Mouse (Mus musculus): ENCODE results near the gene Usf1.

The Usf1 gene

GRCm38 (mm10) chr1:171418660-171419059, 7.5 kb downstream of the Usf1 start, which contains the start of gene Tstd1:
Gene Tstd1 (plus strand): TSS chr1:171418872.
- no peak for DNase-seq (ENCODE audit: low spot score in 2 of 2)

- DNase-seq (ENCODE audit: low spot score in 2 of 2) = no peak
Observed at GRCm38 (mm10) chr1:171419291-171419882, 8.3 kb downstream of the Usf1 start.

GRCm38 (mm10) chr1:171419905-171420304, 8.8 kb downstream of the Usf1 start:
- no peak for DNase-seq (ENCODE audit: low spot score in 2 of 2)

GRCm38 (mm10) chr1:171422504-171423095, 11.5 kb downstream of the Usf1 start:
- DNase-seq (ENCODE audit: low spot score in 2 of 2) = no peak

- DNase-seq (ENCODE audit: low spot score in 2 of 2) = no peak
Observed at GRCm38 (mm10) chr1:171424638-171425037, 13.5 kb downstream of the Usf1 start.

GRCm38 (mm10) chr1:171425126-171425525, 14.0 kb downstream of the Usf1 start:
- peak in 1 of 2 experiments; percentile 31 for DNase-seq (ENCODE audit: low spot score in 2 of 2)

- DNase-seq (ENCODE audit: low spot score in 2 of 2) = no peak
Observed at GRCm38 (mm10) chr1:171432158-171432557, 21.0 kb downstream of the Usf1 start.

GRCm38 (mm10) chr1:171435288-171435814, 24.2 kb downstream of the Usf1 start:
- DNase-seq (ENCODE audit: low spot score in 2 of 2) = no peak

GRCm38 (mm10) chr1:171435974-171436373, 24.9 kb downstream of the Usf1 start:
- no peak for DNase-seq (ENCODE audit: low spot score in 2 of 2)

- peak; percentile 82 to 87 for DNase-seq (ENCODE audit: low spot score in 2 of 2)
Observed at GRCm38 (mm10) chr1:171437264-171438013, 26.3 kb downstream of the Usf1 start, which contains the start of gene F11r. Gene F11r (plus strand): TSS chr1:171437535.

GRCm38 (mm10) chr1:171438014-171438670, 27.0 kb downstream of the Usf1 start:
- DNase-seq (ENCODE audit: low spot score in 2 of 2) = no peak

- no peak for DNase-seq (ENCODE audit: low spot score in 2 of 2)
Observed at GRCm38 (mm10) chr1:171439072-171439471, 28.0 kb downstream of the Usf1 start.

GRCm38 (mm10) chr1:171440025-171440725, 29.1 kb downstream of the Usf1 start:
- DNase-seq (ENCODE audit: low spot score in 2 of 2) = peak; percentile 75 to 86

- no peak for DNase-seq (ENCODE audit: low spot score in 2 of 2)
Observed at GRCm38 (mm10) chr1:171441466-171442412, 30.6 kb downstream of the Usf1 start.

- no peak for DNase-seq (ENCODE audit: low spot score in 2 of 2)
Observed at GRCm38 (mm10) chr1:171442413-171442760, 31.3 kb downstream of the Usf1 start.

- DNase-seq (ENCODE audit: low spot score in 2 of 2) = no peak
Observed at GRCm38 (mm10) chr1:171445050-171445449, 33.9 kb downstream of the Usf1 start.

- DNase-seq (ENCODE audit: low spot score in 2 of 2) = peak in 1 of 2 experiments; percentile 7
Observed at GRCm38 (mm10) chr1:171446854-171447253, 35.7 kb downstream of the Usf1 start.

- no peak for DNase-seq (ENCODE audit: low spot score in 2 of 2)
Observed at GRCm38 (mm10) chr1:171447692-171448091, 36.6 kb downstream of the Usf1 start.

GRCm38 (mm10) chr1:171450062-171450461, 38.9 kb downstream of the Usf1 start:
- no peak for DNase-seq (ENCODE audit: low spot score in 2 of 2)

- no peak for DNase-seq (ENCODE audit: low spot score in 2 of 2)
Observed at GRCm38 (mm10) chr1:171451001-171451400, 39.9 kb downstream of the Usf1 start.
